Mouse (Mus musculus): ENCODE measurements at regions not wholly inside any gene's neighbourhood (a gene's known extent, or its start where the extent isn't known, plus 50 kb on each side); places are given as distances from the start of the nearest gene placed in this dataset.
A peak's percentile ranks its signal among the peaks of the same experiment; 100 is the strongest.

DNA sequence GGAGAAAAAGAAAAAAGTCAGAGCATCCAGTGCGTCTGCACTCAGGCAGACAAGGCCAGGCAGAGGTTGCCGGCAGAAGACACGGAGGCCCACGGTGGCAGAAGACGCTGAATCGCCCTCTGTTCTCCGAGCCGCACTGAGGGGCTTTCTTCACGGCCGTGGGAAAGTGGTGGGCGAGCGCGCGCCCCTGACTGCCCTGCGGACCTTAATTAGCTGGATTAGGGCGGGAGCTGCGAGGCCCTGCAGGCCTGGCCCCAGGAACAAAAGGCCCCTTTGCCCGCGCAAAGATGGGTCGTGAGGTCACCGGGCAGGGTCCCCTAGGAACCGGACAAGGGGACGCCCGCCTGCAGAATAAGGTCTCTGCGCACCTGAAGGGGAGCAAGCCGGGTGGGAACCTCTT is 120.6 kb downstream of the Zfp36l2 start:
- ATAC-seq, result no peak
- Histone ChIP-seq H3K4me2 (ENCODE audit: low read length) (no peak overlapping the region), H3K4me3 (ENCODE audit: low read length) (no peak overlapping the region), H3K27me3 (replicated peaks; ENCODE audit: control insufficient read depth, insufficient read depth, low read length) (no peaks in the 10 kb centered on the region), H3K4me1 (ENCODE audit: control insufficient read depth, insufficient read depth, low read depth, low read length) (no peaks in the 10 kb centered on the region), H3K9ac (ENCODE audit: low read depth, low read length) (no peak overlapping the region), H3K27ac (ENCODE audit: low read depth, low read length) (0 out of 2 replicates have a peak overlapping the region, but pooled peaks have one; percentile 44), H3K9me3 (ENCODE audit: control insufficient read depth, low read length) (no peaks in the 10 kb centered on the region), H3K36me3 (ENCODE audit: control insufficient read depth, insufficient read depth, low read length) (no peaks in the 10 kb centered on the region)
- 42% methylated on average over 26 of the region's 26 CpGs for WGBS

DNA sequence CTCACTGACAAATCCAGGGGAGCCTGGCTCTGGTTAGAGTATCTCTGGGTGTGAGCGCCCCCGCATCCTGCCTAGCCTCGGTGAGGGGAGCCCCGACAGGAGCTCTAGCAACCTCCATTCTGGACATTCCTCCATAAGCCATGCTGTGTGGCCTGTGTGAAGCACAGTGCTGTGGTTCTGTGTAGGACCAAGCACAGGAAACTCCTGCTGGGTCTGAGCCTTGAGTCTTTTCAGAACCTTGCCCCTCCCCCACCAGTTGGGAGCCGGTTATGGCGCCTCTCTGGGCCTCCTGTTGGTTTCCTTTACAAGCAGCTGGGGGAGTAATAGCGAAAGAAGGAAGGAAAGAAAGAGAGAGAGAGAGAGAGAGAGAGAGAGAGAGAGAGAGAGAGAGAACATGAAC is 124.0 kb downstream of the Zfp36l2 start:
- Histone ChIP-seq H3K27ac (ENCODE audit: low read depth, low read length) (no peak overlapping the region), H3K36me3 (ENCODE audit: control insufficient read depth, insufficient read depth, low read length) (no peaks in the 10 kb centered on the region), H3K9ac (ENCODE audit: low read depth, low read length) (no peak overlapping the region), H3K4me1 (ENCODE audit: control insufficient read depth, insufficient read depth, low read depth, low read length) (peaks cover 4% of the 10 kb centered on the region), H3K4me3 (ENCODE audit: low read length) (no peak overlapping the region), H3K4me2 (ENCODE audit: low read length) (no peak overlapping the region), H3K9me3 (ENCODE audit: control insufficient read depth, low read length) (no peaks in the 10 kb centered on the region), H3K27me3 (replicated peaks; ENCODE audit: control insufficient read depth, insufficient read depth, low read length) (no peaks in the 10 kb centered on the region)
- ATAC-seq, result no peak
- WGBS, result 50% methylated on average over 7 of the region's 7 CpGs

DNA sequence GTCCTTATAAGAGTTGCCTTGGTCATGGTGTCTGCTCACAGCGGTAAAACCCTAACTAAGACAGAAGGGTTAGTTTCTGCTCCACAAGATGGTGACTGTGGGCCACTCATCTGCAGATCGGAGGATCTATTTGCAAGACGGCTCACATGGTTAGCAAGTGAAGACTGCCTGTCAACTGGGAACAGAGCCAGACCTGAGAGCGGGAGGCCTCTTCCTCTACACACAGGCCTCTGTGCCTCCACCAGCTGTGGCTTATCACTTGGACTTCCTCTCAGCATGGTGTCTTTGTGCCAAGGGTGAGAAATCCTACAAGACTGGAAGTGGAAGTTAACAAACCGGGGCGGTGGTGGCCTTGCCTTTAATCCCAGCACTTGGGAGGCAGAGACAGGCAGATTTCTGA is 126.1 kb downstream of the Zfp36l2 start:
- 73% methylated on average over 6 of the region's 6 CpGs for WGBS

DNA sequence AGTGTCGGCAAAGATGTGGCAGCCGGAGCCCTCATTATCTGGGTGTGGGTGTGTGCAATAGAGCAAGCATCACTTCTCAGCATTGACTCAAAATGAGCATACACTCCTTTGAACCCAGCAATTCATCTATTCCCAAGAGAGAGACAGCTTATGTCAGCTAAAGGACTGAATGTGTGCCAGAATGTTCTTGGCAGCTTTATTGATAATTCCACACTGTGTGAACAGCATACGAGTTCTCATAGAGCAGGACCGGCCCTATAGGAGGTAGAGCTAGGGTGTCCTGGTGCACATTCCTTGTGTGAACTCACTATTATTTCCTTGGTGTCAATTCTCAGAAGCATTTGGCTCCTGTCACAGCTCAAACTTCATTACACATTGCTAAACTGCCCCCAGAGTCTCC is 131.3 kb downstream of the Zfp36l2 start:
- Histone ChIP-seq H3K27me3 (replicated peaks; ENCODE audit: control insufficient read depth, insufficient read depth, low read length) (no peaks in the 10 kb centered on the region), H3K4me3 (ENCODE audit: low read length) (no peak overlapping the region), H3K9me3 (ENCODE audit: control insufficient read depth, low read length) (no peaks in the 10 kb centered on the region), H3K4me2 (ENCODE audit: low read length) (no peak overlapping the region), H3K4me1 (ENCODE audit: control insufficient read depth, insufficient read depth, low read depth, low read length) (peaks cover 6% of the 10 kb centered on the region), H3K36me3 (ENCODE audit: control insufficient read depth, insufficient read depth, low read length) (no peaks in the 10 kb centered on the region), H3K9ac (ENCODE audit: low read depth, low read length) (no peak overlapping the region), H3K27ac (ENCODE audit: low read depth, low read length) (no peak overlapping the region; the same call in 1 of the 2 replicates)
- no peak for ATAC-seq
- WGBS, result 83% methylated on average over 4 of the region's 4 CpGs

More for the DNA sequence above, 126.1 kb downstream of the Zfp36l2 start:
- no peak for ATAC-seq
- H3K4me3 ChIP-seq (ENCODE audit: low read length), result no peak overlapping the region
- H3K4me2 ChIP-seq (ENCODE audit: low read length), result no peak overlapping the region
- no peaks in the 10 kb centered on the region for H3K27me3 ChIP-seq (replicated peaks; ENCODE audit: control insufficient read depth, insufficient read depth, low read length)
- H3K36me3 ChIP-seq (ENCODE audit: control insufficient read depth, insufficient read depth, low read length), result no peaks in the 10 kb centered on the region
- no peak overlapping the region for H3K27ac ChIP-seq (ENCODE audit: low read depth, low read length)
- no peak overlapping the region for H3K9ac ChIP-seq (ENCODE audit: low read depth, low read length)
- no peaks in the 10 kb centered on the region for H3K9me3 ChIP-seq (ENCODE audit: control insufficient read depth, low read length)
- H3K4me1 ChIP-seq (ENCODE audit: control insufficient read depth, insufficient read depth, low read depth, low read length), result peaks cover 6% of the 10 kb centered on the region

DNA sequence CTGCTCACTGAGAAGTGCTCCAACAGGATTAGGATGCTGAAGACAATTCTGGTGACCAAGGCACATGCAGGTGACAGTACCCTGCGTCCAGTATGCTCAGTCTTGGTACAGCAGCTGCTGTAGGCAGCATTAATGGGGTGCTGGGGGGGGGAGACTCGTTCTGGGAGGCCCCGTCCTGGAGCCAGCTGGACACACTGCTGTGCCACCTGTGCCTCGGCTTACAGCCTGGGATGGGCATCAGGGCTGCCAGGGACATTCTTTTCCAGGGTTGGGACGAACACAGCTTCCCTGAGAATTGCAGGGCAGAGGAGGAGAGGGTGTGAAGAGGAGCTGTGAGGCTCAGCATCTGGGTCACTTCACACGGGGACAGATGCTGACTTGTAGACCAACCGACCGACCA is 135.3 kb downstream of the Zfp36l2 start:
- Histone ChIP-seq H3K4me1 (ENCODE audit: control insufficient read depth, insufficient read depth, low read depth, low read length) (no peaks in the 10 kb centered on the region), H3K9me3 (ENCODE audit: control insufficient read depth, low read length) (no peaks in the 10 kb centered on the region; the same call in 1 of the 2 replicates), H3K4me2 (ENCODE audit: low read length) (no peak overlapping the region), H3K27ac (ENCODE audit: low read depth, low read length) (no peak overlapping the region), H3K27me3 (replicated peaks; ENCODE audit: control insufficient read depth, insufficient read depth, low read length) (no peaks in the 10 kb centered on the region), H3K4me3 (ENCODE audit: low read length) (no peak overlapping the region), H3K9ac (ENCODE audit: low read depth, low read length) (no peak overlapping the region), H3K36me3 (ENCODE audit: control insufficient read depth, insufficient read depth, low read length) (no peaks in the 10 kb centered on the region)
- WGBS, result 80% methylated on average over 8 of the region's 8 CpGs
- ATAC-seq, result no peak

DNA sequence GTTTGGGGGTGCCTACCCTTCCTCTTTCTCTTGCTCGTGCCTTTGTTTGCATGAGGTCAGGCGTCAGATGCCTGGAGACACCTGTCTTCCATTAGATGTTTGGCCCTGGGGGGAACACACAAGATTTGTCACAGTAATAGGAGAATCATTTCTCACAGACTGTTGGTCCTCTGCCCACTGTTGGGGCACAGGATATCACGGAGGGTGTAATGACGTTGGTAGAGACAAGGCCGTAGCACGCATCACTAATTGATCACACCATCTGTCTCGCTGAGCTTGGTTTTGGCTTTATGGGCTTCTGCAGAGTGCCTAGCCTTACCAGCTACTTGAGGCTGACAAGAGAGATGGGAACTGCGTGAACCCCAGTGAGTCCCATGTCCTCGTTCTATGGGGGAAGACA is 136.5 kb downstream of the Zfp36l2 start:
- 64% methylated on average over 9 of the region's 9 CpGs for WGBS
- Histone ChIP-seq H3K9me3 (ENCODE audit: control insufficient read depth, low read length) (no peaks in the 10 kb centered on the region; the same call in 1 of the 2 replicates), H3K27ac (ENCODE audit: low read depth, low read length) (no peak overlapping the region), H3K4me1 (ENCODE audit: control insufficient read depth, insufficient read depth, low read depth, low read length) (no peaks in the 10 kb centered on the region), H3K27me3 (replicated peaks; ENCODE audit: control insufficient read depth, insufficient read depth, low read length) (no peaks in the 10 kb centered on the region), H3K4me3 (ENCODE audit: low read length) (no peak overlapping the region), H3K4me2 (ENCODE audit: low read length) (no peak overlapping the region), H3K9ac (ENCODE audit: low read depth, low read length) (no peak overlapping the region), H3K36me3 (ENCODE audit: control insufficient read depth, insufficient read depth, low read length) (no peaks in the 10 kb centered on the region)
- no peak for ATAC-seq

DNA sequence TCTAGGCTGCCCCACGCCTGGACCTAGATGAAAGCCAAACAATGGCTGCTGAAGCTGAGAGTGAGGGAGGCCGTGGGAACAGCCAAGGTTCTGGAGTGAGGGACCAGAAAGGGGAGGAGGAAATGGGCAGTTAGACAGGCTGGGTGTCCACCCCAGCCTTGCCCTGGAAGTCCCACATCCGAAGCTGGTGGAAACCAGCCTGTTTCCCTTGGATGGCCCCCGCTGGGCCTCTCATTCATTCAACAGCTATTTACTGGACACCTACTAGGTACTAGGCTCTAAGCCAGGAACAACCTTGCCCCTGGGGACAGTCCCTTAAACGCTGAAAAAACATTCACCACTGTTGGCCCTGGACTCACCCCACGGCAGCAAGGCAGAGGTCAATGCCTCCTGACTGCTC is 139.2 kb downstream of the Zfp36l2 start:
- H3K36me3 ChIP-seq (ENCODE audit: control insufficient read depth, insufficient read depth, low read length), result no peaks in the 10 kb centered on the region
- ATAC-seq, result peak; percentile 42; the same call in 1 of the 2 replicates
- 49% methylated on average over 6 of the region's 6 CpGs for WGBS

DNA sequence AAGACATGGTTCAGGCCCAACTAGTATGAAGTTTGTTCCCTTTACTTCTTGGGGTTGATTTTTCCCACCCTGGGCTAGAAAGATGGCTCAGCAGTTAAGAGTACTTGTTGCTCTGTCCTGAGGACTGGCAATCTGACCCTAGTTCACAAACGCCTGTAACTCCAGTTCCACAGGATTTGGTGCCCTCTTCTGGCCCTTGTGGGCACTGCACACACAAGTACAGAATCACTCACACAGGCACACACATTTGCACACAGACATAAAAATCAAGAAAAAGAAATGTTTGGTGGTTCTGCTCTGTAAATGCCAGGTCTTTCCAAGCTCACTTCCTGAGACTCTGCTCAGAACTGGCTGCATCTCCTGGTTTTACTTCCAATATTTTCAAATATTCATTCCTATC is 140.2 kb downstream of the Zfp36l2 start:
- no peak overlapping the region for H3K4me3 ChIP-seq (ENCODE audit: low read length)
- H3K4me2 ChIP-seq (ENCODE audit: low read length), result no peak overlapping the region
- 93% methylated on average over 1 of the region's 1 CpGs for WGBS
- H3K36me3 ChIP-seq (ENCODE audit: control insufficient read depth, insufficient read depth, low read length), result no peaks in the 10 kb centered on the region
- H3K27me3 ChIP-seq (replicated peaks; ENCODE audit: control insufficient read depth, insufficient read depth, low read length), result no peaks in the 10 kb centered on the region
- H3K27ac ChIP-seq (ENCODE audit: low read depth, low read length), result no peak overlapping the region
- no peak overlapping the region for H3K9ac ChIP-seq (ENCODE audit: low read depth, low read length)
- ATAC-seq, result no peak
- no peaks in the 10 kb centered on the region; the same call in 1 of the 2 replicates for H3K4me1 ChIP-seq (ENCODE audit: control insufficient read depth, insufficient read depth, low read depth, low read length)
- no peaks in the 10 kb centered on the region; the same call in 1 of the 2 replicates for H3K9me3 ChIP-seq (ENCODE audit: control insufficient read depth, low read length)

More for the DNA sequence above, 139.2 kb downstream of the Zfp36l2 start:
- Histone ChIP-seq H3K9me3 (ENCODE audit: control insufficient read depth, low read length) (no peaks in the 10 kb centered on the region; the same call in 1 of the 2 replicates), H3K9ac (ENCODE audit: low read depth, low read length) (no peak overlapping the region), H3K27me3 (replicated peaks; ENCODE audit: control insufficient read depth, insufficient read depth, low read length) (no peaks in the 10 kb centered on the region), H3K4me3 (ENCODE audit: low read length) (no peak overlapping the region), H3K4me1 (ENCODE audit: control insufficient read depth, insufficient read depth, low read depth, low read length) (no peaks in the 10 kb centered on the region; the same call in 1 of the 2 replicates), H3K27ac (ENCODE audit: low read depth, low read length) (no peak overlapping the region), H3K4me2 (ENCODE audit: low read length) (no peak overlapping the region)

DNA sequence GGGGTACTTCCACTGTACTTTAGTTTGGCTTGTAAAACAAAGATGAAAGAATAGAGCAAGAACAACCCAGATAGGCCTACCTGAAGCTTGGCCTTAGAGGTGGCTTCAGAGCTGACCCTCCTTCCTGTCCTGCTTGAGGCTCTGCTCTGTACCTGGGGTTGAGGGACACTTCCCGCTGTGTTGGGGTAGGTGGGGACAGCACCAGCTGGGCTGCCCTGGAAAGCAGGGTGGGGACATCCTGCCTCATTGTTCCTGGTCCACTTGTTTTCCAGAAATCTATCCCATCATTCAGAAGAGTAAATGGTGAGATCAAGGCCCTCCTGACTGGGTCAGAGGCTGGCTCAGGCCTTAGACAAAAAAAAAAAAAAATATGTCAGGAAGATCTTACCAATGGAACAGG is 141.9 kb downstream of the Zfp36l2 start:
- ATAC-seq, result no peak
- no peaks in the 10 kb centered on the region; the same call in 1 of the 2 replicates for H3K4me1 ChIP-seq (ENCODE audit: control insufficient read depth, insufficient read depth, low read depth, low read length)
- no peaks in the 10 kb centered on the region for H3K27me3 ChIP-seq (replicated peaks; ENCODE audit: control insufficient read depth, insufficient read depth, low read length)
- H3K9ac ChIP-seq (ENCODE audit: low read depth, low read length), result no peak overlapping the region
- peaks cover 3% of the 10 kb centered on the region; the same call in 1 of the 2 replicates for H3K9me3 ChIP-seq (ENCODE audit: control insufficient read depth, low read length)
- no peaks in the 10 kb centered on the region for H3K36me3 ChIP-seq (ENCODE audit: control insufficient read depth, insufficient read depth, low read length)
- no peak overlapping the region for H3K4me2 ChIP-seq (ENCODE audit: low read length)
- H3K27ac ChIP-seq (ENCODE audit: low read depth, low read length), result no peak overlapping the region
- no peak overlapping the region for H3K4me3 ChIP-seq (ENCODE audit: low read length)
- WGBS, result 95% methylated on average over 1 of the region's 1 CpGs

Data from hindbrain, embryonic 16.5 days (tissue).